Mouse (Mus musculus): ENCODE measurements around the gene Rtbdn.

The Rtbdn gene

GRCm38 (mm10) chr8:84956768-84957167 lies 10.0 kb downstream of the Rtbdn start:
- DNase-seq (ENCODE audit: low read depth, low spot score) = peak; percentile 82

DNA sequence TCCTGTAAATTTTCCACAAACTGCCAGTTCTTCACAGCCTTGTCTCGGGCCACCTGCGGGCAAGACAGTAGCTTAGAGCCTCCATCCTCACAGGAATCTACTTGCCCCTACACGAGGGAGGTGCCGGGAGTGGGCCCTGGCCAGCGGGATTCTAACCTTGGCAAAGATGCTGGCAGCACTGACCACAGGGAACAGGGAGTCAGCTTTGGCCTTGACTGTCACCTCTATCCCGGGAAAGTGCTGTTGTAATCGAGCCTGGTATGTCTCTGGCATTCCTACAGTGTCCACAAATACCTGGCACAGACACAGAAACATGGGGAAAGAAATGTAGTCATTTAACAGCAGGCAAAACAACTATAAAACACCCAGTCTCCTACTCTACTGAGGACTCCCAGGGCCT lies 13.0 kb downstream of the Rtbdn start:
- no peak for DNase-seq (ENCODE audit: low read depth, low spot score)

DNA sequence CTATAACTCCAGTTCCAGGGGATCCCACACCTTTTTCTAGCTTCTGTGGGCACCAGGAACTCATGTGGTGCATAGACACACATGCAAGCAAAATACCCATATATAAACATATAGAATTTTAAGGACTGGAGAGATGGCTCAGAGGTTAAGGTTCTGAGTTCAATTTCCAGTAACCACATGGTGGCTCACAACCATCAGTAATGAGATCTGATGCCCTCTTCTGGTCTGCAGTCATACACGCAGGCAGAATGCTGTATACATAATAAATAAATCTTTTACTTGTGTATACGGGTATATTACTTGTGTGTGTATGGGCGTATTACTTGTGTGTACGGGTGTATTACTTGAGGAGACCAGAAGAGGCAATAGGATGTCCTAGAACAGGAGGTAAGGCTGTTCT lies 17.2 kb downstream of the Rtbdn start:
- DNase-seq (ENCODE audit: low read depth, low spot score) = peak; percentile 25

- peak; percentile 96 for DNase-seq (ENCODE audit: low read depth, low spot score)
These were observed 19.0 kb downstream of the Rtbdn start for GRCm38 (mm10) chr8:84965731-84966291.

- peak; percentile 26 for DNase-seq (ENCODE audit: low read depth, low spot score)
These were observed 19.8 kb downstream of the Rtbdn start for GRCm38 (mm10) chr8:84966603-84967002.

GRCm38 (mm10) chr8:84967532-84968304 lies 20.9 kb downstream of the Rtbdn start:
- DNase-seq (ENCODE audit: low read depth, low spot score) = no peak

GRCm38 (mm10) chr8:84968650-84969049 lies 21.9 kb downstream of the Rtbdn start:
- no peak for DNase-seq (ENCODE audit: low read depth, low spot score)

DNA sequence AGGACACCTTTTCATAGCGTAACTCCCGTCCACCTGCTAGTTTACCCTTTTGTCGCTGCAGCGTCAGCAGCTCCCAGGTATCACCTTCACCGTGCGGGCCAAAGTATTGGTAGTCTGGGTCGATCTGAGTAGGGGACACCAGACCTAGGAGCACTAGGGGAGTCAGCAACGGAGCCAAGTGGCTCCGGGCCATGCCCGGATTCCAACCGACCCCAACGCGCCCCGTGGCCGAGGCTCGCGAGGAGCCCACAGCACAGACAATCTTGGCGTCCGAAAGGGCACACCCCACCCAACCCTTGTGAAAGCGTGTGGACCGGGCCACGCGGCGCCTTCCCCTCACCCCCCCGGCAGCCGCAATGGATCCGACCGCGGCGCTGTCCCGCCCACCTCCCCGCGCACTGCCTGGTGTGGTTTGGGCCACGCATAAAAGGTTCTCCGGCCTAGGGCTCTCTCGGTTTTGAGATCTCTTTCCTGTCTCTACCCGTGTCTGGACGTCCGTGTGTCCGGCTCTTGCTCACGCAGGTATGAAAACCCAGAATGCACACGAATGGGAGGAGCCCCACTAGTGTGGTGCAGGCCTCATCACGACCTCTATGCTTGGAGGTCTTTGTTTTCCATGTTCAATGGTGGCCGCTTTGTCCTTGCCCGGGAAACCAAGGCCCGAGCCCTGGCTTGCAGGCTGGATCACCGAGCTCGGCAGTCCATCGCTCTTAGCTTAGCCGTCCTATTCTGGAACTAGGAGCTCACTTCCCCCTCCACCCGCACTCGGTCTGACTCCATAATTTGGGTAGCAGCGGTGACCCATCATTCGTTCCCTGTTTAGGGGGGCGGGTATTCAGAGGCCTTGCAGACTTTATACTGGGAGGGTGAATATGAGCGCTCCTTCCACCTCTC lies 22.7 kb downstream of the Rtbdn start, which contains the start of the genes Gm49661, Prdx2 and Rnaseh2a:
TSS of gene Gm49661 (minus strand) at position 193 of the 894 bp plus-strand sequence.
TSS of gene Prdx2 (plus strand) at position 347 of the 894 bp plus-strand sequence.
TSS of gene Rnaseh2a (minus strand) at position 527 of the 894 bp plus-strand sequence.
- DNase-seq (ENCODE audit: low read depth, low spot score) = peak; percentile 79

- no peak for DNase-seq (ENCODE audit: low read depth, low spot score)
These were observed 23.5 kb downstream of the Rtbdn start for GRCm38 (mm10) chr8:84970135-84970790.

- DNase-seq (ENCODE audit: low read depth, low spot score) = no peak
These were observed 24.1 kb downstream of the Rtbdn start for GRCm38 (mm10) chr8:84970913-84971312.

DNA sequence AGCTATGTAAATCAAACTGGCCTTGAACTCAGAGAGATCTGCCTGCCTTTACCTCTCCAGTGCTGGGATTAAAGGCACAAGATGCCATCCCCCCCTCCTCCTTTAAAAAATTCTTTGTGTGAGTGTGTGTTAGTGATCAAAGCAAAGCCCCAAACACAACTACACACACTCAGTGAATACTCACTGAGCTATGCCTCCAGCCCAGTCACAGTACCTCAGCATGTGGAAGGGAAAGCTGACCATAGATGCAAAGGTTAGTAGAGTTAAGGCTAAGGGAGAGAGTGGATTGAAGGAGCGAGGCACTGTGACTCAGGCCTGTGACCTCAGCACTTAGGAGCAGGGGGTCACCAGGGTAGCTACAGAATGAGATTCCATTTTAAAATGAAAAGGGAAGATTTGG lies 26.3 kb downstream of the Rtbdn start:
- DNase-seq (ENCODE audit: low read depth, low spot score) = no peak

DNA sequence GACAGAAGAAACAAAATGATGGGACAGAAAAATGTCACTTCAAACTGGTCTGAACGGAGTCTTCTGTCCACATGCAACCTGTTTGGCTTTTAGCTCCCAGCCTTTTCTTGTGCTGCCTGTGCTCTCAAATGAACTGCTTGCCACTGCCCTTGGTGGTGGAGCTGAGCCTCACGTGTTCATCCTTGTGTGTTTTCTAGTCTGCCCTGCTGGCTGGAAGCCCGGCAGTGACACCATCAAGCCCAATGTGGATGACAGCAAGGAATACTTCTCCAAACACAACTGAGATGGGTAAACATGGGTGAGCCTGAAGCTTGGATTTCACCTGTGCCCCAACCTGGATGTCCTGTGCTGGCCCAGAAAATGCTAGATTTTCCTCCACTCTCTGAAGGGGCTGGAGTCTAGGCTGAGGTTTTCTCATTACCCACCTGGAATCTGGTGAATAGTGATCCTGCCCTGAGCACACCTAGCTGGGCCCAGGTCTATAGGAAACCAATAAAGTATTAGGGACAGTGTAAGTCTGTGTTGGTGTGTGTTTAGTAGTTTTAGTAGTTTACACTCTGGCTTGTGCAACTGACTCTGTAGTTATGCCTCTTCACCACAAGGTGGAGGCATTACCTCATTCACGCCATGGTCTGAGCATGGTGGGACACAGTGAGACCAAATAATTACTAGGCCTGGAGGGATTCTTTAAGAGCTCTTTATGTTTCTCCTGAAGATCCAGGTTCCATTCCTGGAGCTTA lies 27.2 kb downstream of the Rtbdn start:
- DNase-seq (ENCODE audit: low read depth, low spot score) = peak; percentile 78

DNA sequence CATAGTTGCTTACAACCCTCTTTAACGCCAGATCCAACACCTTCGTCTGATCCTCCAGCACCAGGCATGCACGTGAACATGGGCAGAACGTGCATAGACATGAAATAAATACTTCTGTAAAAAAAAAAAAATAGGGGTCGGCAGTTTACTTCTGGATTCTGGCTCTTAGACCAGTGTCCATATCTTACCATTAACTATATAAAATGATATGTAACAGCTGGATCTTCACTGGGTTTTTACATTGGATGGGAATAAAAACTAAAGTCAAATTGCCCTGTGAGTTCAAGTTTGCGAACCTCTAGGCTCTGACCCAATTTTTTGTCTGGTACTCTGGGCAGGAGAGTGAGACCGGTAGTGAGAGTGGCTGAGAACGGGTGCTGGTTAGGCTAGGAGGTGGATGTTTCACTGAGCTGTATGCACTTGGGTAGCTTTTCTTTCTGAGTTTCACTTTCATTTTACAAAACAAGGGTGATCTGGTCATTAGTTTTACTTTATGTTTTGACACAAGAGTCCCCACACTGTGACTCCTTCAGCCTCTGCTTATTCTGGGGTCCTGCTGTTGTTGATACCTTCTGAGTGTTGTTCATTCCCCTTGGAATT lies 27.9 kb downstream of the Rtbdn start:
- peak; percentile 68 for DNase-seq (ENCODE audit: low read depth, low spot score)

DNA sequence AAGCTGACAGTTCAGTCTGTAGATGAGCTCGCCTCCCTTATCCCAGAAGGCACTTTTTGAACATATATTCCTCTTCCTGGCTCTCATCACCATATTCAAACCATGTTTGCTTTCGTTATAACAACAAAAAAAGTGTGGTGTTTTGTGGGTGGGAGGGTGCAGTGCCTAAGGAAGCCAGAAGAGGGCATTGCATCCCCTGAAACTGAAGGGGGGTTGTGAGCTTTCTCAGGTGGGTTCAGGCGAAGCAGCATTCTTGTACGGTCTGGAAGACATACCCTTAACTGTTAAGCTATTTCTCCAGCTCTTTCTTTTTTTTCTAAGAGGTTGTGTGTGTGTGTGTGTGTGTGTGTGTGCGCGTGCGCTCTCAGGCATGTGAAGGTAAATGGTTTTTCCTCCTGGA lies 28.6 kb downstream of the Rtbdn start:
- DNase-seq (ENCODE audit: low read depth, low spot score) = peak; percentile 89

DNA sequence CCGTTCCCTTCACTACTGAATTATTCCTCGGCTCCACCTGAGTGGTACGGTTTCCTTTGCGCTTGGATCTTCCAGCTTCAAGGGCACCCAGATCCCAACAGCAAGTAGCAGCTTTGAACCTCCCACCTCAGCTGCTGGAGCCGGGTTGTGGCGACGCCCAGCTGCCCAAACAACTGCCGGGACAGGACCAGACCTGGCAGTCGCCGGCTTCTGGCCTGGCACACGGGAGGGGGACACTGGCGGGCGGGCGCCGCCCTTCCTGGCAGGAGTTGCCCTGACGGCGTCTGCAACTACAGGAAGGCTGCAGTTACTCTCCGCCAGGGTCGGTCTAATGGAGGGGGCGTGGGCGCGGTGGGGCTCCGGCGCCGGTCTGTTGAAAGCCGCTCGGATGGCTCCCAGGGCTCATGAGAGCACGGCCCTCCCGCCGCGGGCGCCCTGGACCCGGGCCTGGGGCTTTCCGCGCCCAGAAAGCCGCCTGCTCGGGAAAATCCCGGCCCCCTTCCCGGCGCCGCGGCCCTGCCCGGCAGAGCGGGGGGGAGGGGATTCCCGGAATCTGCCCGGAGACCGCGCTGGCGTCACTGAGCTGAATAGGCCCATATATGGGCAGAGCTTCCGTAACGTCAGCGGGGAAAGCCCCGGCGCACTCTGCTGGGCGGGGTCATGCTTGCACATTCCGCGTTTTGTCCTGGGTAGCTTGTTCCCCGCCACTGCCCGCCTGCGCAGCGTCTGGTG lies 29.4 kb downstream of the Rtbdn start:
- DNase-seq (ENCODE audit: low read depth, low spot score) = peak; percentile 97

DNA sequence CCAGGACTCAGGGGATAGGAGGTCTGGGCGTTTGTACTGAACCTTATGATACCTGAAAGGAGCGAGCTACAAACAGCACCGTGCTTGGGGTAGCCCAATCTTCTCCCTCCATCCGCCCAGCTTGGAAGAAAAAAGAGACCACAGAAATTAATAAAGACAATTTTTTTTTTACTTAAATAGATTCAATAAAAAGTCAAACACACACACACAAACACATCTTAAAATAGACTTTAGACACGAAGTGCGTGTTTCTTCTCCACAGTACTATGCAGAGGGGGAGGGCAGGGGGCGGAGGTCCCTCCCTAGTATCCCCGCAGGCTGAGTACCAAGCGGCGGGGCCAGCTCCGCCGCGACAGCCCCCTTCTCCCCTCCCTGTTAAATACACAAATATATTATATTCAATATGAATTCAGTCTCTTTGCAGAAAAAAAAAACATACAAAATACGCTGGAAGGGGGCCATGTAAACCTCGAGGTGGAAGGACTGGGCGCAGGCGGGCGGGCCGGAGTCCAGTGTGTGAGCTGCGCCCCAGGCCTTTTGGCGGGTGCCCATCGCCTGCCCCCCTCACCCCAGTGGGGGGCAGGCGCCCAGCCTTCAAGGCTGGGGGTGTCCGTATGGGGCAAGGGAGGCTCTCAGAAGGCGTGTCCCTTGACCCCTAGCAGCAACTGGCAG lies 30.1 kb downstream of the Rtbdn start:
- DNase-seq (ENCODE audit: low read depth, low spot score) = no peak

- DNase-seq (ENCODE audit: low read depth, low spot score) = peak; percentile 88
These were observed 30.9 kb downstream of the Rtbdn start for GRCm38 (mm10) chr8:84977435-84978247.

GRCm38 (mm10) chr8:84978248-84978940 lies 31.6 kb downstream of the Rtbdn start, which contains the start of gene Junb:
Gene Junb, minus strand, starts transcription at chr8:84978718.
- peak; percentile 99 for DNase-seq (ENCODE audit: low read depth, low spot score)

Measured in CD4-positive, CD25-positive, alpha-beta regulatory T cell, adult 2 months (primary cell).